Mouse (Mus musculus) kidney, adult 11 months (tissue): Measurements from ENCODE around the gene Mustn1.
A peak's percentile ranks its signal among the peaks of the same experiment; 100 is the strongest.

Experiments
- DNase-seq: peaks from one replicate; pipeline ENCODE4 v3.0.0; 2022

Gene Mustn1

DNA sequence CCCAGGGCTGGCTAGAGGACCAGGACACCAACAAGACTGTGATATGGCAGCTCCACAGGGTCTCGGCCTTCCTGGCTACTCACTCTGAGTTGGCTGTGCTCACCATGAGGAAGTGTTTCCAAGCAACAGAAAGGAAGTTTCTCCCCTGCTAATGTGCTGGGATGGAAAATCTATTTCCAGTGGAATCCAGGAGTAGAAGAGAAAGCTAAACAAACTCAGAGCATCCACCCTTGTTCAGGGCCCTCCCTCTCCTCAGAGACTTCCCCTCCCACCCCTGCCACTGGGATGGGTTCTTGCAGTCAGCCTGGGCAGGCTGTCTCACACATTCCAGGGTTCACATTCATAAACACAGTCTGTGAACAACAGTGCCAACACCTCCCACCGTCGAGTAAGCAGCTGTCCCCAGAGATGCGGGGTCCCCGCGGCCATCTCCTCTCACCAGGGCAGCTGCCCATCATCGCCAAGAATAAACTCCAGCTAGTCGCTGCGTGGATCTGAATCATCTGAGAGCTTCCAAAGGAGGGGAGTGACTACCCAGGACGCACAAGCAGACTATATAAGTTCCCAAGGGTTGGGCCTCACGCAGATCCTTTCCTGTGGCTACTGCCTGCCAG, at the start of gene Mustn1:
Mustn1 (plus strand) TSS at position 243 of the 614 bp plus-strand sequence.
- no peak for DNase-seq

DNA sequence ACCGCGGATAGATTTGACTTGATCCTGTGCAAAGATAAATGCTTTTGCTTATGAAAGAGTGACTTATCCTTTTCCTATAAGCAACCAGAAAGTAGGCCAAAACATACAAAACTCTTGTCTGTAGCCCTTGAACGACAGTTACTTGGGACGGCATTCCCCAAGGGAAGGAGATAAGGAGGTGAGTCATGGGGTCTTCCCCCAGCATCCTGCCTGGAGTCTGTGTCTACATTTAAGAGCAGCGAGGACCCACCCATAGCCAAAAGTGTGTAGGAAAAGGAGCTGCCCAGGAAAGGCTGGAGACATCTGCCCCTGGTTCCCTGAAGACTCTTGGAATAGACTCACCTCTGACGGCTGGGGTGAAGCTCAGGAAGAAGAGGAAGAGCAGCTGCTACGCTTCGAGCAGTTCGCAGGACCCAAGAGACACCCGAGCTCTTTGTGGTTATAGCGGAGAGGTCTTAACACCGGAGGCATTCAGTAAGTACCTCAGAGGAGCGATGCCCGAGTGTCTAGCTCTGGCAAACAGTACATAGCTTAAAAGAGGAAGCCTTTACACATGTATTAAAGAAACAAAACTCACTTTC, 41.5 kb upstream of the Mustn1 start:
- no peak for DNase-seq

DNA sequence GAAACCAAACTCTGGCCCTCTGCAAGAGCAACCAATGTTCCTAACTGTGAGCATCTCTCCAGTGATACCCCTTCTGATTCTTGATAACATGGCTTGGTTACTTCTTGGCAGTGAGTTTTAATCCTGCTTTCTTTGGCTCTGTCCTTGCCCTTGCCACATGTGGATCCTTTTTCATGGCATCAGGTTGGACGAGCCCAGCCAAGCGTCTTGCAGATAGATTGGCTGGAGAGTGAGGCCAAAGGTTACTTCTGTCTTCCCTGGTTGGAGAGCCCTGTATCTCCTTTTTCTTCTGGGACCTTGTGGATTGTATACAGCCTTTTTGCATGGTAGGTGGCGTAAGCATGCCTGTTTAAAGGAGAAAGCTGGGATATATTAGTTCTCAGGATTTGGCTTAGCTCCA, 35.3 kb upstream of the Mustn1 start:
- DNase-seq = no peak

- DNase-seq = no peak
These were observed 28.5 kb upstream of the Mustn1 start for GRCm38 (mm10) chr14:30850504-30850903.

DNA sequence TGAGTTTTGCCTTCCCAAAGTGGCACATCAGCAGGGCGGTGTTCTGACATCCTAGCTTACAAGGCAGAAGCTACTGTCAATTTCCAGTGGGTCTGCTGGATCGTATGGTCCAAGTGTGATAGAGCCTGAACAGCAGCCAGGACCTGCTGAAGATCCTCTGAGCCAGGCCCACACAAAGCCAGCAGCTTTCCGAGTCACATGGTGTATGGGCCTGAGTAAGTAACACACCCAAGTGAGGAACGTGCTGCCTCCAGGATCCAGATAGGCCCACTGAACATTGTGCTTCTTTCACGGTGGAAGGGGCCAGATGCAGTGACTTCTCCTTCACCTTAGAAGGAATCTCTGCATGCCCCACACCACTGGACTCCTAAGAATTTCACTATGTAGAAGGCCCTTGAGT, 26.7 kb upstream of the Mustn1 start:
- no peak for DNase-seq

- DNase-seq = no peak
These were observed 23.7 kb upstream of the Mustn1 start for GRCm38 (mm10) chr14:30855316-30855715.

DNA sequence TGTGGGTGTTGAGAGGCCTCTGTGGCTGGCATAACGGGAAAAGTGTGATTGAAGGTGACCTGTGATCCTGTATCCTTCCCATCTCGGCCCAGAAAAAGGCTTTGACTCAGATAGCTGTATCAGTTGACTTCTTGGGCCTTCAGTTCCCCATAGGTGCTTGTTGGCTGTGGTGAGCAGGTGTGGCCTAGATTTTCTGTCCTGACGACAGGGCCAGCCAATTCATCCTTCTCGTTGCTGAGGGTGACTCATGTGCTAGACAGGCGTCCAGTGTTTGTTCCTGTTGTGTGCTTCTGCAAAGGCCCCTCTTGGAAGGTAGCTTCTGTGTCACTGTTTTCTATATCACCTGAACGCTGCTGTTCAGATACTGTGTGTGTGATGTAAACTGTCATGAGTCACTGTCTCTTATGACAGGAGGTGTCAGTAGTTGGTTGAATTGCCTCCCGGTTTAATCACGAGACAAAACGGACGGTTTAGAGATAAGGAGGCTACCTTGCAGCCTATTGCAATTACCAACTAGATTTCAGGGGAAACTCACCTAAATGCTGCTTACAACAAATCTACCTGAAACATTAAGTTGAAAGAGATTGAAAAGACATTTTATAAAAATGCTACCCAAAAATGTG, 22.0 kb upstream of the Mustn1 start:
- no peak for DNase-seq

DNA sequence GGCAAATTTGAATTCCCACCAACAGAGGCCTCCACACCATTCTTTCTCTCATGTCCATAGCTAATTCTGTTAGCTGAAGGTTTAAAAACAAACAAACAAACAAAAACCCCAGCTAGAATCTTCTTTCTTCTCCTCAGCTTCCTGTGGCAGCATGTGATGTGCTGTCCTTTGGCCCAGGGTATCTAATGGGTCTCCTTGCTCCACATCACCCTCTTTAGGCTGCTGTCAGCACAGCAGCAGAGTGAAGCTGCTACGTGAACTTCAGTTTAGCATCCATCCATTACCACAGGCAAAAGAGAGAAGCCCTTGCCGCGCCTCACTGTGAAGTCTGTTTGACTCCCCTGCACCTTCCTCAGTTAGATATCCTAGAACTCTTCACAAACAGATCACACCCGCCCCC, 21.0 kb upstream of the Mustn1 start:
- DNase-seq = no peak

DNA sequence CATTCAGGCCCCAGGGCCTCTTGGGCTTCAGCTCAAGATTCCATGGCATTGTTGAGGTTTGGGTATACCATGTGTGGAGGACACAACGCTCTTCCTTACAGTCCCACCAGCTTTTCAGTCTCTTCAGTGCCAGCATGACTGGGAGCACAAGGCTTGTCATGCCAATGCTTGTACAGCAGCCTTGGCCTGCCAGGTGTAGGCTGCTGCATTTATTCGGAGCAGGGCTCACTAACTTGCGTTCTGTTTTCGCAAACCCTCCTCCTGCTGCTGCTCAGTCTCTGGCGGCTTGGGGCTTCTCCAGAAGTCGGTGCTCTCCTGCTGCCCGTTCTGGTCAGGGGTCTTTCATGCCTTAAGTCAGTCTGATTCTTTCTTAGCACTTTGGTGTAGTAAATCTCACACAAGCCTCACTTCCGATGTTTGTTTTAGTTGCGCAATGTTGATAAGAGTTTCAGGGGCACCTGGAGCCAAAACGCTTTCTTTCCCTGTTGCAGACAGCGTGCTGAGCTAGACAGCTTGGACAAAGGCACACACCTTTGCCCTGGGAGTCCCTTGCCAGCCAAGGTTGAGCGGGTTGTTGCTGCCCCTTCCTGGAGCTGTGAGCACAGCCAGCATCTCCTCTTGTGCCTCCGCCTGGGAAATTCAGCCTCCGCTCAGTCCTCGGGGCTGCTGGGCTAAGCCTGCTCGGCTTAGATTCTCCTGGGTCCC, 17.4 kb upstream of the Mustn1 start:
- DNase-seq = no peak

DNA sequence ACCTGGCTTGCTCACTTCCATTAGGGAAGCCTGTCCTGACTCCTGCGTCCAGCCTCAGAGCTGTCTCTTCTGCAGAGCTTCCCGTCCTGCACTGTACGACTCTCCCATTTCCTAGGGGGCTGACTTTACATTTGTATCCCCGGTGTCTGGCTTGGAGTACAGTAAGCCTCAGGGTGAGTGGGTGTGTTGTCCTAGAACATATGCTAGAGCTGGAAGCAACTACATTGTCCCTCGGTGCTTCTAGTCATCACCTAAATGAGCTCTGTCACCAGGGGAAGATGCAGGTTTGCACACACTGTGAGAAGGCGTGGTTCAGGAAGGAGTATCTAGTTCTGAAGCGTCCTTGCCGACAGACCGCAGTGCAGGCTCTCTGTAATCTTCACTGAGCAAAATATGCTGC, 16.6 kb upstream of the Mustn1 start:
- no peak for DNase-seq

DNA sequence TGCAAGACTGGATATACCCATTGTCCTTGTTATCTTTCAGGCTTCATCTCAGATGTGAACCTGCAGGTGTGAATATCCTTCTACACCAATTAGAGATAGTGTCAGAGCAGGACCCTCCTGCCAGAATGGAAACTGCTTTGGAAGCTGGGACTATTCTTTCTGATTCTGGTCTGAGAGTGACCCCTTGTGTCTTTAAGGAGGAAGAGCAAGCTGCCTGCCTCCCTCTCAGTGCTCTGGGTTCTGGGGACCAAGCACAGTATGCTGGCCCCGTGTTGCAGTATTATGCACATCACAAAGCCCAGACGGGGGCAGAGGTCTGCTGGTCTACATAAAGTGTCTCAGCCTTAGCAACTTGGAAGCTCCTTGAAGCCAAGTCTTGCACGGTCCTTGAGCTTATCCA, 13.7 kb upstream of the Mustn1 start:
- DNase-seq = no peak

GRCm38 (mm10) chr14:30867042-30867441, 12.0 kb upstream of the Mustn1 start:
- peak; percentile 52 for DNase-seq

- no peak for DNase-seq
These were observed 10.2 kb upstream of the Mustn1 start for GRCm38 (mm10) chr14:30868826-30869225.

GRCm38 (mm10) chr14:30869391-30869801, 9.6 kb upstream of the Mustn1 start:
- no peak for DNase-seq

DNA sequence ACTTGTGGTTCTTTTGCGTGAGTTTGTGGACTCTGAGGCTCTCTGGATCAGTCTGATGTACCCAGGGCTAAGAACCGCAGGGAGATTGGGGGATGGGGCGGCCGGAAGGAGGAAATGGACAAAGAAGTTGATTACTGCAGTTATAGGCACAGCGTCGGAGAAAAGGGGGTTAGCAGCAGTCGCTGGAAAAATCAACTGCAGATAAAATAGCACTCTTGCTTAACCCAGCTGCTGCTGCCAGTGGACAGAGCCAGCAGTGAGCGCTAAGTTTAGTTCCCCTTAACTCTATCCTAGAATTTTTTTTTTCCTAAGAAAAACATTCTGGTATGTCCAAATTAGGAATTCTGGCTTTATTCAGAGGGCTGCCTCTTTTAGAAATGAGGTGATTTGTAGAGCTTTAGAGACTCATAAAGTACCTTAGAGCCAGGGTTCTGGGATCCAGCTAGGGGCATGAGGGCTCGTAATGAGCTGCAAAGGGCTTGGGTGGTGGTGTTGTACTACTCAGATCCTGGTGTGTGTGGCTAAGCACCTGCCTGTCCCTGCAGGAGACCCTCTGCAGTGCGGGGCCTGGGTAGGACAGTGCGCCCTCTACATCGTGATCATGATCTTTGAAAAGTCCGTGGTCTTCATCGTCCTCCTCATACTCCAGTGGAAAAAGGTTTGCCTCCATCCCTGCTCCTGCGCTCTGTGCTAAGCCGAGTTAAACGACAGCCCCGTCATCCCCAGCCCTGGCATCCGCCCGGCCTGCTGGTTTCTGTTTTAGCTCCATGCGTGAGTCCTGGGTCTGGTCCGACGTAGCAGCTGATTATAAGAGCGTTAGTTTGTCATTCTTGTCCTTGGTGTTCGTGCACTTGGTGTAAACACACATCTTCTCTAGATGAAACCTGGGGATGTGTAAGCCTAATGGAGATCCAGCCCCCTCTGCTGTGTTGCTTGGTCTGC, 8.5 kb upstream of the Mustn1 start:
- no peak for DNase-seq

GRCm38 (mm10) chr14:30874095-30874700, 4.8 kb upstream of the Mustn1 start:
- no peak for DNase-seq

DNA sequence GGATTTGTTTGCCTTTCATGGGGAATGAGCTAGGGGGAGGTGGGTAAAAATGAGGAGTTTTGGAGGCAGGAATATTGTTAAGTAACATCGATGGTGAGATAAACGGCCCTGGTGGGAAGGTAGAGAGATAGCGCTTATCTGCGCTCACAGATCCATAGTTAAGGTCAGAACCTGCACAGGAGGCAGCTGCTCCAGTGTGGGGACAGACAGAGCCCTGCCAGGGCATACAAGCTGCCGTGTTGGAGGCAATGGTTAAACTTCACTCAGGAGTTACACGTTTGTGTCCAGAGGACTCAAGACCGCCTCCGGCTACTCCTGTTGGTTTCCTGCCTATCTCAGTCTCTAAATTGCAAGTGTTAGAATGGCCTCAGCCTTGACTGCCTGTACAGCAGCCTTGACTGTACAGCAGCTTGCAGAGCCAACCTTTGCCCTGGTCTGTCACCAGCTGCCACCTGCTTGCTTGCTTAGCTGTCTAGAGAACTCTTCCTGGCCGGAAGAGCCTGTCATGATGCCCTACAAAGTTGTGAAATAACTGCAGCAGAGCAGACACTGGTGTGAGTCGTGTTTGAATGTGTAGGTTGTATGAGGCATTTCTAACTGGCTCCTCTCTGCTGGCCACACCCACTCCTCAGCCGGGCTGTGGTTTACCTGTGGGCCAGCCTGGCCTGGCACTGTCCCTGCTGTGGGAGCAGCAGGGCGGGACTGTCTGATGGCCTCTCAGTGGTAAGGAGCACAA, 3.7 kb upstream of the Mustn1 start:
- DNase-seq = no peak

DNA sequence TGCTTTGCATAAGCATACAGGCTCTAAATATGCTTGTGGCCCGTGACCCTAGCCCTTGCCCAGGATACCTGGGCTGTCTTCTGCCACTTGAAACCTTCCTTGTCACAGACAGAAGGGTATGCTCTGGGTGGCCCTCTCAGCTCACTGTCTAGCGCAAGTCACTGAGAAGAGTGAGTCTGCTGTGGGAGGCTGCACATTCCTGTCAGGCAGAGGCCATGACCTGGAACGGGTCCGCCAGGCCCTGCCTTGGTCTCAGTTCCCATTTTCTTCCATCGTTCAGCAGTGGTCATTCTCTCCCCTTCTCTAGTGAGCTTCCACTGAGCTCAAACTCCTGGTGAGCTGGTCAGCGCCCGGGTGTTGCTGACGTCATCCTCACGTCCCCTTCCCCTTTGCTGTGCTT, 3.0 kb upstream of the Mustn1 start:
- no peak for DNase-seq

DNA sequence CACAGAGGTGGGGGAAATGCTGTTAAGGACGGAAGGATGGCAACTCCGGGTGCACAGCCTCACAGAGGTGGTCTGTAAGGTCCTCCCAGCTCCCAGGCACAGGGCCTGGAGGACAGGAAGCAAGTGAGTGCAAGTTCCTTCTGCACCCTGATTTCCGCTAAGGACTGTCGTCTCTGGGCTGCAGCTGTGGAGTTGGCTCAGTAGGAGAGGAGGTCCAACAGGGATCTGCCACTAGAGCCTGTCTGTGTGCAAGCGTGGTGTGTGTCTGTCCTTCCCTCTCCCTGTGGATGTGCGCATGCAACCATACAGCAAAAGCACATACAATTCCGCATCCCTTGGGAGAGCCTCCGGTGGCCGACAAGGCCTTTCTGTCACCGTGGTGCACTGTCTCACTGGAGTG, 2.5 kb upstream of the Mustn1 start:
- DNase-seq = no peak

DNA sequence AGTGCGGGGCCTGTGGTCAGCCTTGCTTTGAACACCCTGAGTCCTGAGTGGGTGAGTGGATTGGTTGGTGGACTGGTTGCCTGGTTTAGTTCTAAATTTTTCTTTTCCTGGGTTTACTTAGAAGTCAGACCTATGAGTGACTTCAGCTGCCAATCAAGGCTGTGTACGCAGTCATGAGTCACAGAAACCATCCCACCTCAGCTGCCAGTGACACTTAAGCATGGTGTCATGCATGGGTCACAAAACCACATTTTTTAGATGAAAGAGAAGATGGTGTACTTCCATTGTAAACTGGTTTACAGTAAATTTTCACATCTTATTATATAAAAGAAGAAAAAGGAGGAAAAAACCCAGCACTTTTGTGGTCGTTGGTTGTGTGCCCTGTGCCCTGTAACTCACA, 1.2 kb upstream of the Mustn1 start:
- DNase-seq = no peak

GRCm38 (mm10) chr14:30879794-30880193, 794 bp downstream of the Mustn1 start:
- DNase-seq = no peak

- no peak for DNase-seq
These were observed 1.3 kb downstream of the Mustn1 start for GRCm38 (mm10) chr14:30880251-30880650.
